Mouse (Mus musculus): ENCODE data around the gene Macrod2.

GRCm38 (mm10) chr2:141617721-141618120 lies 1222.6 kb downstream of the Macrod2 start:
- no peak for TF ChIP-seq FLI1 (IDR thresholded peaks at IDR 0.05; ENCODE audit: low read length)
- no peak for TF ChIP-seq GATA1 (IDR thresholded peaks at IDR 0.05; ENCODE audit: borderline replicate concordance, low read length)

All from megakaryocyte, embryonic 14.5 days (primary cell).